Mouse (Mus musculus): Measurements from ENCODE around the gene Tdp1.

Gene Tdp1

DNA sequence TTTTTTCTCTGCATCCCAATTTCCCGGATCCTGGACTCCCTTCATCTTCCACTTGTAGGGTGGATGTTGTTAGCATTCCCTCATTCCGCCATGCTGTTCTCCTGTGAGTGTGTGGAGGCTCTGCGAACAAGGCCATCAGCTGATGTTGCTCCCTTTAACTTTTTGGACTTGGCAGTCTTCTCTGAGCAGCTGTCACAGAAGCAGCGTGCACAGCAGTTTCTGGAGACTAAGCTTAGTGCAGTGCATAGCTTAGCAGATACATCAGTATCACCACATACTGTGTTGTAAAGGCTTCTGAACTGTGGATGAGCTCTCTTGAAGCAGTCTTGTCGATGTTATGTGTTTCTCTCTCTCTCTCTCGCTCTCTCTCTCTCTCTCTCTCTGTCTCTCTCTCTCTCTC is 54.9 kb downstream of the Tdp1 start:
- in situ Hi-C loops (cut with MboI; ENCODE audit: unreplicated experiment in 2 of 2) = no loop called here

DNA sequence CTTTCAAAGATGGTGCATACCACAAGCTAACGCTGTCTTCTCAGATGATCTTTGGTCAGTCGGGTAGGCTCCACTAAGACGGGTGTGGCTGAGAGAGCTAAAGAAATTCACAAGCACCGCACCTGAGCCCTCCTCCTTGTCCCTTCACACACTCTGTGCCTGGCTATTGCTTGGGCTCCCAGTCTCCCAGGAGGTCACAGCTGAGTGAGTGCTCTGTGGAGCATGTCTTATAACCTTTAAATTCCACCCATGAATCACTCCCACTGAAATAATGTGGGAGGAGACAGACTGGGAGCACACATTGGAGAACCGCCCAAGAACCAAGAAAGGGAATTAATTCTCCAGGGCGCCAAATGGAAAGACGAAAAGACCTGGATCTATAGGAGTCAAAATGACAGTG is 56.4 kb downstream of the Tdp1 start:
- in situ Hi-C loops (cut with MboI; ENCODE audit: unreplicated experiment in 2 of 2) = no loop called here

- in situ Hi-C loops (cut with MboI; ENCODE audit: unreplicated experiment in 2 of 2) = no loop called here
Observed at GRCm38 (mm10) chr12:99942441-99942840, 58.1 kb downstream of the Tdp1 start.

GRCm38 (mm10) chr12:99952928-99953327 is 68.6 kb downstream of the Tdp1 start:
- in situ Hi-C loops (cut with MboI; ENCODE audit: unreplicated experiment in 2 of 2) = loop anchor here in 1 of 2 experiments (25.0 kb wide), 1 partner anchor 1116 kb away; no protein-coding TSS in a partner anchor

- in situ Hi-C loops (cut with MboI; ENCODE audit: unreplicated experiment in 2 of 2) = loop anchor here in 1 of 2 experiments (25.0 kb wide), 1 partner anchor 1119 kb away; no protein-coding TSS in a partner anchor
Observed at GRCm38 (mm10) chr12:99956411-99956810, 72.1 kb downstream of the Tdp1 start.

- in situ Hi-C loops (cut with MboI; ENCODE audit: unreplicated experiment in 2 of 2) = loop anchor here in 1 of 2 experiments (25.0 kb wide), 1 partner anchor 1121 kb away; no protein-coding TSS in a partner anchor
Observed at GRCm38 (mm10) chr12:99958068-99959060, 74.0 kb downstream of the Tdp1 start.

DNA sequence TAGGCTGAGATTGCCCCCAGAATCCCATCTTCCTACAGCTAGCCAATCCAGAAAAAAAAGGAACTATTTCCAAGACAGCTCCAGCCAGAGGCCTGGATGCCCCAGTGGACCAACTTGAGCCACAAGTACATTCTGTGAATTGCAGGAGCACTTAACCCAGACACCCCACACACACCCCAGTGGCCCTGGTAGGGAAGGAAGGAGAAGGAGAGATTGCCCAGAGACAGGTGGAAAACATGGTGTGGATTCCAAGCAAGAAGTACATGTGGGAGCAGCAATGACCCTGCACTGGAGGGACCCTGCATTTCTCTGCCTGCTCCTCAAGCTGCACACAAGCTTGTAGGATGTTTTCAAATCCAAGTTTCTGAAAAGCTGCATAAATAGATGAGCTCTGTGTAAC is 75.0 kb downstream of the Tdp1 start:
- in situ Hi-C loops (cut with MboI; ENCODE audit: unreplicated experiment in 2 of 2) = loop anchor here in 1 of 2 experiments (25.0 kb wide), 1 partner anchor 1122 kb away; no protein-coding TSS in a partner anchor

DNA sequence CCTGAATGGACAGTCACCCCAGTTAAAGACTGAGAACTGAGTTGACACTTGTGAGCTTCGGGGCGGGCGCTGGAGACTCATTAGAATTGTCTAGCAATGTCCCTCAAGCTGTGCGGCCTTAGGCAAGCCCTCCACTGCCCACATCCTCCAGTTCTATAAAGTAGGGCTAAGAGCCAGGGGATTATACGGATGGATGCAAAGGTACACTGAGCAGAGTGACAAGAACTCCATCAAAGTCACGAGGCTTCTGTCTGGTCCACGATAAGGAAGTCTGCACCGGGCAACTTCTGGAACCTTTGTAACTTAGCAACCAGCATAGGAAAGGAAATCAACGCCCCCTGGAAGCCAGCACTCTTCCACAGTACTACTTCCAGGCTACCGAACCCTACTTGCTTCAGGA is 75.6 kb downstream of the Tdp1 start:
- in situ Hi-C loops (cut with MboI; ENCODE audit: unreplicated experiment in 2 of 2) = loop anchor here (5.0 to 25.0 kb wide), 6 partner anchors 38 to 1123 kb away; no protein-coding TSS in a partner anchor

- in situ Hi-C loops (cut with MboI; ENCODE audit: unreplicated experiment in 2 of 2) = loop anchor here (5.0 to 25.0 kb wide), 6 partner anchors 38 to 1123 kb away; no protein-coding TSS in a partner anchor
Observed at GRCm38 (mm10) chr12:99960675-99961074, 76.4 kb downstream of the Tdp1 start.

DNA sequence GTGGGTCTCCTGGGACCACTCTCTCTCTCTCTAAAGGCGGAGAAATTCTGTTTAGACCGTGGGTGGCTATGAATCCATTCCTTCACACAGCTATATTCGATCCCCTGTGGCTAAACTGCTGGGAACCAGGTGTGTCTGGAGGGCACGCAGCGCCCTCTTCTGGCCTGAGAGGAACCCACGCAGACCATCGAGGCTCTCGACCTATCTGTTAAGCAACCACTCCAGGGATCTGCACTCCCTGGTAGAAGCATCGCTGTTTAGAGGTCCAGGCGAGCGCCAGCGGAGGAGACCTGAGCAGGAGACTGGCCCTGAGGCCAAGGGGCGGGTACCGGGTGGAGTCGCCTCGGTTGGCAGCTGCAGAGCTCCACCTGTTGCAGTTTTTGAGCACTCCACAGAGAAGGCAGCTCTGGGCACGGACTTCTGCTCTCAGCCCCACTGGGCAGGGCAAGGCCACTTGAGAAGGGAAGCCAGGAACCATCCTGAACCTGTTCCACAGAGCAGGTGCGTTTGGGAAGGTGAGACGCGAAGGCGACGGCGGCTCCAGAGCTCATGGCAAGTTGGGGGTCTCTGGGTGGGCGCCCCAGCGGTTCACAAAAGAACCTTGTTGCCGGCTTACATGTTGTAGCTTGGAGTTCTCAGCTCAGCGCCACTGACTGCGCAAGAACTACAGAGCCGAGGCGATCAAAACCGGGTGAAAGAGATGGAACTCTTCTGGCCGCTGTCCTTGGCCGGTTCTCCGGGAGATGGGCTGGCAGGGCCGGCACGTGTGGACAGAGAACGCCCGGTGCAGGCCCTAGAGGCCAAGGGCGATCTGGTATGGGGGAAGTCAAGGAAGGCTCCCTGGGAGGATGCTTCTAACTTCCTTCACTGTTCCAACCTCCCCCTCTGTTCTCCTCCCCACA is 80.2 kb downstream of the Tdp1 start, which contains the start of gene Kcnk13:
Gene Kcnk13 (plus strand): TSS at position 199 of the 902 bp plus-strand sequence.
- in situ Hi-C loops (cut with MboI; ENCODE audit: unreplicated experiment in 2 of 2) = loop anchor here (5.0 to 25.0 kb wide), 7 partner anchors 42 to 1127 kb away; no protein-coding TSS in a partner anchor

DNA sequence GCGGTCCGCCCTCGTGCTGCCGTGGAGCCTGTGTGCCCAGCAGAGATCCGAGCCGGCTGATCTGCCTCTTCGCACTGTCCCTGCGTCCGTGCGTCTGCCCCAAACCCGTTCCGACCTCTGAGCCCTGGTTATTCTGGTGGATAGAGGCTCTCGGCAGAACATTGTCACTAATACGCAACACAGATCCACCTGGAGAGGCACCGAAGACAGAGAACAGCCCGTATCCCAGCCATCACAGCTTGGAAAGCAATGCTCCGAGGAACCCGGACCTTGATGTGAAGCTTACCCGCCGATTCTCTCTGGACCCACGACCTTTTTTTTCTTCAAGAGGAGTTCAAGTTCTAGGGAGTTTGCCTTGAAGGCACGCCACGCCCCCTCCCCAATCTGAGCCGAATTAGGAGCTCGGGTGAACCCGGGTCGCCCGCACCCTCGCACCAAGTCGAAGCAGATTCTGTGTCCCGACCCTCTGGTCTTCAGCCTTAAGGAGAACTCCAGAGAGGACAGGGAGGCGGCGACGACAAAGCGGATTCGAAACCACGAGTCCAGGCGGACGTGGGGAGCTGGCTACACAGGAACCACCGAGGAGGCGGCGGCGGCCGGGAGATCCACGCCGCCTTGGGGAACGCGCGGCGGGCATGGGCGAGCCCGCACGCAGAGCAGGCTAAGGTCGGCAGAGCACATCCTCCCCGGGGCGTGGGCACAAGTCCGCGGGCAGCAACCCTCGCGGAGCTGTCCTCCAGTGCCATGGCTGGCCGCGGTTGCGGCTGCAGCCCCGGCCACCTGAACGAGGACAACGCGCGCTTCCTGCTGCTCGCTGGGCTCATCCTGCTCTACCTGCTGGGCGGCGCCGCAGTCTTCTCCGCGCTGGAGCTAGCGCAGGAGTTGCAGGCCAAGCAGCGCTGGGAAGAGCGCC is 81.1 kb downstream of the Tdp1 start:
- in situ Hi-C loops (cut with MboI; ENCODE audit: unreplicated experiment in 2 of 2) = loop anchor here (5.0 to 25.0 kb wide), 3 partner anchors 571 to 1128 kb away; no protein-coding TSS in a partner anchor

- in situ Hi-C loops (cut with MboI; ENCODE audit: unreplicated experiment in 2 of 2) = loop anchor here (5.0 to 25.0 kb wide), 3 partner anchors 571 to 1129 kb away; no protein-coding TSS in a partner anchor
Observed at GRCm38 (mm10) chr12:99966116-99966770, 81.9 kb downstream of the Tdp1 start.

GRCm38 (mm10) chr12:99966881-99967363 is 82.6 kb downstream of the Tdp1 start:
- in situ Hi-C loops (cut with MboI; ENCODE audit: unreplicated experiment in 2 of 2) = loop anchor here (5.0 to 25.0 kb wide), 3 partner anchors 572 to 1130 kb away; no protein-coding TSS in a partner anchor

DNA sequence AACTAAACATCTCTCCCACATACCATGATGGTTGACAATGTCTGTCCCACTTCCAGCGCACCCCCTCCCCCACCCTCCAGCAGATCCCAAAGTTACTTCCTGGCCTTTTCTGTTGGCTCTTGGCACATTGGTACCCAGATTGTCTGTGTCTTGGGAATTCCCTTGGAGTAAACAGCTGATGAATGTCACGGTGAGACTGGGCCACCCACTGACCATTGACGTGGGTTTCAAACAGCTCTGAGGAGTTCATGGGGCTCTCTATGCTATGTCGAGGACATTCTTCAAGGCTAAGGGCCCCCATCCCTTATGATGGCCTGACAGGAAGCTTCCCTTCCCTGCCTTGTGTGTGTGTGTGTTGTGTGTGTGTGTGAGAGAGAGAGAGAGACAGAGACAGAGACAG is 85.6 kb downstream of the Tdp1 start:
- in situ Hi-C loops (cut with MboI; ENCODE audit: unreplicated experiment in 2 of 2) = loop anchor here (5.0 to 25.0 kb wide), 5 partner anchors 132 to 1133 kb away; no protein-coding TSS in a partner anchor

DNA sequence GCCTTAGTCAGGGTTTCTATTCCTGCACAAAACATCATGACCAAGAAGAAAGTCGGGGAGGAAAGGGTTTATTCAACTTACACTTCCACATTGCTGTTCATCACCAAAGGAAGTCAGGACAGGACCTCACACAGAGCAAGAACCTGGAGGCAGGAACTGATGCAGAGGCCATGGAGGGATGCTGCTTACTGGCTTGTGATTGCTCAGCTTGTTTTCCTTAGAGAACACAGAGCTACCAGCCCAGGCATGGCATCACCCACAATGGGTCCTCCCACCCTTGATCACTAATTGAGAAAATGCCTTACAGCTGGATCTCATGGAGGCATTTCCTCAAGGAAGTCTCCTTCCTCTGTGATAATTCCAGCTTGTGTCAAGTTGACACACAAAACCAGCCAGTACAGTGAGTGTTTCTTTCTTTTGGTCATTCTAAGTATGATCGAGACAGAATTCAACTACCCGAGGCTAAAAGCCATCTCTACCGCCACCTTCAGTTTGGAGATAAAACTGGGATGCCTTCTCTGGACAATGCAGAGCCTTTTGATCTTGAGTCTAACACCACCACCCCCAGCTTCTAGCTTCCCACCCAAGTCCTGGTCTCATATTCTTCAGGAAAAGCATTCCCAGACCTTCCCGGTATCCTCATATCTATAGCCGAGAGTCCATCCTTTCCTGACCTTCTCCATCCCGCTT is 87.0 kb downstream of the Tdp1 start:
- in situ Hi-C loops (cut with MboI; ENCODE audit: unreplicated experiment in 2 of 2) = loop anchor here (5.0 to 25.0 kb wide), 3 partner anchors 131 to 1134 kb away; no protein-coding TSS in a partner anchor

- in situ Hi-C loops (cut with MboI; ENCODE audit: unreplicated experiment in 2 of 2) = loop anchor here (5.0 to 25.0 kb wide), 3 partner anchors 129 to 1136 kb away; no protein-coding TSS in a partner anchor
Observed at GRCm38 (mm10) chr12:99972825-99973224, 88.5 kb downstream of the Tdp1 start.

GRCm38 (mm10) chr12:99973659-99974058 is 89.3 kb downstream of the Tdp1 start:
- in situ Hi-C loops (cut with MboI; ENCODE audit: unreplicated experiment in 2 of 2) = loop anchor here (5.0 to 25.0 kb wide), 3 partner anchors 129 to 1136 kb away; no protein-coding TSS in a partner anchor
